Comparison of ENCODE assay signal across 8 mouse cellular contexts in the genomic region with DNA sequence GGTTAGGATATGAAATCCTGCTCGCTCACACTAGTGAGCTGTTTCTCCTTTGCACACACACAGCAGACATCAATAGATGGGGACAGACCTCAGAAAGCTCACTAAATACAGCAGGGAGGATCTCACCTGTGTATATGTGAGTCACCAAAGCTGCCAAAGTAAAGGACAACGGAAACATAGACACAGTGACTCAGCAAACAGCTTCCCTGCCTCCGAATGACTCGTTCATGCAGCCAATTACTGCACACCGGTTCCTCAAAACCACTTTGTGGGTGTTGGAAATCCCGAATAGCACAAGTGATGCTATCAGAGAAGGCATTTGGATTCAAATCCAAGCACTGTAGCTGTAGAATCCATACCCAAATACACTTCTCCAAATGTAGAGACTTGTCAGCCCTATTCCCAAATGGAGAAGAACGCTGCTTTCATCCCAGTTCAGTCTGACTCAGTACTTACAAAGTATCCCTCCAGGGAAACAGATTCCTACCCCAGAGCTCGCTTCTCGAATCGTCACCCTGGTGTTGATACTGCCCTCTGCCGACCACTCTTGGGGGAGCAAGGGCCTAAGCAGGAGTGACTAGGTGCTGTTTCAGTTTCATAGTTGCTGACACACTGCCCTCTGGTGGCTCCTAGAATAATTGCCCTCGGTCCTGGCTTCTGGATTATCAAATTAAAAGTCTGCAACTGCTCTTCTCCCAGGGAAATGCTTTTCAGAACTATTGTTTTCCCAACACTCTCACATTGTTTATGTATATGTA.
DNase-seq lines count a peak whose midpoint lies in the region; ATAC-seq and TF ChIP-seq lines count a peak whose summit lies in the region.

No protein-coding gene starts in this region.

- no peak overlapping the region for H3K9ac ChIP-seq in stomach, embryonic 14.5 days (replicated peaks; ENCODE audit: low read depth, low read length)

- DNase-seq in 416B (ENCODE audit: low read depth) = peak; percentile 84
- DNase-seq in adrenal gland, adult 8-10 months = peak; percentile 83
- peak; percentile 90 for DNase-seq in embryo, embryonic 9.5 days (ENCODE audit: extremely low spot score)
- peak; percentile 93 to 99 for DNase-seq in heart, adult 18-20 months
- DNase-seq in kidney, adult 2 months = peak; percentile 96
- DNase-seq in limb, embryonic 10.5 days (ENCODE audit: low spot score) = peak; percentile 90

- no peaks in the 10 kb centered on the region for H3K79me2 ChIP-seq in myocyte (ENCODE audit: control insufficient read depth, insufficient read depth)

- ATAC-seq in stomach, embryonic 14.5 days (ENCODE audit: insufficient number of reproducible peaks, insufficient read depth, low FRiP score, low read depth) = 0 out of 2 replicates have a peak, but pooled peaks have one; percentile 49

- peak overlapping the region; percentile 84 for H3K4me2 ChIP-seq in myocyte (ENCODE audit: low read depth)
- no peak overlapping the region for H3K4me2 ChIP-seq in stomach, embryonic 14.5 days (replicated peaks; ENCODE audit: low read depth, low read length)

- TF ChIP-seq POLR2A in kidney, adult 2 months (IDR thresholded peaks at IDR 0.05; ENCODE audit: low read depth, low read length) = no peak
- no peak for TF ChIP-seq POLR2A in myocyte (IDR thresholded peaks at IDR 0.05; ENCODE audit: insufficient read length, low read depth)

- H3K36me3 ChIP-seq in kidney, adult 2 months (ENCODE audit: control insufficient read depth, insufficient read depth, low read length) = no peaks in the 10 kb centered on the region
- H3K36me3 ChIP-seq in limb, embryonic 10.5 days = no peaks in the 10 kb centered on the region
- H3K36me3 ChIP-seq in myocyte (ENCODE audit: control insufficient read depth, insufficient read depth) = no peaks in the 10 kb centered on the region
- H3K36me3 ChIP-seq in stomach, embryonic 14.5 days (ENCODE audit: control insufficient read depth, insufficient read depth, low read length) = no peaks in the 10 kb centered on the region

- 34% methylated on average over 12 of the region's 12 CpGs for WGBS in kidney, adult 2 months
- 45% methylated on average over 12 of the region's 12 CpGs for WGBS in limb, embryonic 10.5 days
- WGBS in stomach, embryonic 14.5 days = 41% methylated on average over 12 of the region's 12 CpGs

- H3K4me3 ChIP-seq in kidney, adult 2 months (ENCODE audit: insufficient read depth, low read depth, low read length) = no peak overlapping the region
- no peak overlapping the region for H3K4me3 ChIP-seq in limb, embryonic 10.5 days
- no peak overlapping the region for H3K4me3 ChIP-seq in myocyte
- H3K4me3 ChIP-seq in stomach, embryonic 14.5 days (ENCODE audit: low read depth, low read length) = no peak overlapping the region

- no peak overlapping the region for H3K27ac ChIP-seq in kidney, adult 2 months (ENCODE audit: insufficient read depth, low read depth, low read length)
- H3K27ac ChIP-seq in limb, embryonic 10.5 days = no peak overlapping the region
- H3K27ac ChIP-seq in stomach, embryonic 14.5 days (ENCODE audit: low read length) = no peak overlapping the region

- peak; percentile 100; the same call in 1 of the 2 replicates for TF ChIP-seq CTCF in kidney, adult 2 months (conservative IDR thresholded peaks at IDR 0.05; ENCODE audit: insufficient read depth, insufficient read length, low read depth, low read length)

- no peak overlapping the region for H3ac ChIP-seq in myocyte (ENCODE audit: control insufficient read depth, insufficient read length)

- H3K4me1 ChIP-seq in kidney, adult 2 months (ENCODE audit: control insufficient read depth, insufficient read depth, low read length) = no peaks in the 10 kb centered on the region
- no peaks in the 10 kb centered on the region for H3K4me1 ChIP-seq in limb, embryonic 10.5 days
- H3K4me1 ChIP-seq in stomach, embryonic 14.5 days (ENCODE audit: control insufficient read depth, insufficient read depth, low read length) = no peaks in the 10 kb centered on the region

- H3K27me3 ChIP-seq in kidney, adult 2 months (replicated peaks; ENCODE audit: control insufficient read depth, insufficient read depth, low read length) = no peaks in the 10 kb centered on the region
- no peaks in the 10 kb centered on the region for H3K27me3 ChIP-seq in limb, embryonic 10.5 days (ENCODE audit: low read depth, poor library complexity, severe bottlenecking)
- no peaks in the 10 kb centered on the region for H3K27me3 ChIP-seq in myocyte (ENCODE audit: control insufficient read depth, insufficient read depth, insufficient read length)
- H3K27me3 ChIP-seq in stomach, embryonic 14.5 days (ENCODE audit: control insufficient read depth, insufficient read depth, low read length) = no peaks in the 10 kb centered on the region

- H3K9me3 ChIP-seq in limb, embryonic 10.5 days (replicated peaks) = no peaks in the 10 kb centered on the region
- no peaks in the 10 kb centered on the region for H3K9me3 ChIP-seq in stomach, embryonic 14.5 days (ENCODE audit: control insufficient read depth, low read depth, low read length)

TF ChIP-seq in myocyte, 11 proteins besides CTCF, POLR2A, EP300 and RAD21:
- no peak for TF ChIP-seq MYOD1 (IDR thresholded peaks at IDR 0.05; ENCODE audit: control insufficient read depth in 1 of 3, insufficient read length in 2 of 3, low read depth in 2 of 3)
- peak; percentile 40 for TF ChIP-seq SRF (IDR thresholded peaks at IDR 0.05; ENCODE audit: control insufficient read depth, insufficient read length, low read depth)
- TF ChIP-seq USF1 (IDR thresholded peaks at IDR 0.05; ENCODE audit: low read depth) = no peak
- TF ChIP-seq CEBPB (IDR thresholded peaks at IDR 0.05; ENCODE audit: insufficient read depth, poor library complexity, severe bottlenecking) = no peak
- TF ChIP-seq POLR2AphosphoS2 (IDR thresholded peaks at IDR 0.05; ENCODE audit: insufficient read length, low read depth) = no peak
- no peak for TF ChIP-seq TCF12 (IDR thresholded peaks at IDR 0.05; ENCODE audit: insufficient read depth, poor library complexity, severe bottlenecking)
TF ChIP-seq in myocyte: peak in this region for 1.
